Mouse (Mus musculus) adrenal gland, adult 10 weeks (tissue): Measurements from ENCODE around the gene Zfp119a. TPM values are rescaled to one million over a fixed set of nuclear protein-coding genes. Genes with fewer than 3 reads are reported as not detected.

ENCODE experiments used
- polyA plus RNA-seq: library from polyadenylated mRNA; stranded (reverse); fragments of 350-450 nt; fragmentation: Illumina TruSeq; extraction: RNeasy Lipid Tissue Mini Kit (QIAGEN cat#74804); gene quantifications from one replicate; pipeline ENCODE4 v1.2.3, GENCODE M21; 2014; ENCODE audit warnings: low read depth, low replicate concordance

Zfp119a gene
- polyA plus RNA-seq: 18.8 TPM

GRCm38 (mm10) chr17:55878636-55879369, at the start of gene Zfp119a:
Gene Zfp119a, minus strand, starts transcription at chr17:55878930.

Other genes with a start within 250 kb of the Zfp119a start
- gene Pot1b, start 166.3 kb downstream of the Zfp119a start, polyA plus RNA-seq: 19.8 TPM
- gene Adgre4, start 128.9 kb downstream of the Zfp119a start, polyA plus RNA-seq: 1.4 TPM
- gene Zfp959, start 13.2 kb upstream of the Zfp119a start, polyA plus RNA-seq: 30.8 TPM
- 19.0 TPM for gene Zfp119b, start 70.6 kb upstream of the Zfp119a start, polyA plus RNA-seq
- not detected for gene Ebi3, start 73.7 kb upstream of the Zfp119a start, polyA plus RNA-seq
- gene Yju2, start 80.2 kb upstream of the Zfp119a start, polyA plus RNA-seq: 0.70 TPM
- not detected for gene Shd, start 91.5 kb upstream of the Zfp119a start, polyA plus RNA-seq
- not detected for gene Fsd1, start 107.6 kb upstream of the Zfp119a start, polyA plus RNA-seq
- gene Stap2, start 126.7 kb upstream of the Zfp119a start, polyA plus RNA-seq: 0.41 TPM
- gene Mpnd, start 126.8 kb upstream of the Zfp119a start, polyA plus RNA-seq: 0.70 TPM
- 0.82 TPM for gene Sh3gl1, start 157.7 kb upstream of the Zfp119a start, polyA plus RNA-seq
- 0.76 TPM for gene Chaf1a, start 161.5 kb upstream of the Zfp119a start, polyA plus RNA-seq
- 15.9 TPM for gene Ubxn6, start 196.1 kb upstream of the Zfp119a start, polyA plus RNA-seq
- gene Hdgfl2, start 200.7 kb upstream of the Zfp119a start, polyA plus RNA-seq: 3.9 TPM
- 6.4 TPM for gene Plin4, start 230.9 kb upstream of the Zfp119a start, polyA plus RNA-seq
- gene Plin5, start 238.7 kb upstream of the Zfp119a start, polyA plus RNA-seq: 6.5 TPM
- not detected for gene Lrg1, start 243.1 kb upstream of the Zfp119a start, polyA plus RNA-seq